Mouse (Mus musculus) midbrain, embryonic 14.5 days (tissue): ENCODE measurements at regions not wholly inside any gene's neighbourhood (a gene's known extent, or its start where the extent isn't known, plus 50 kb on each side); places are given as distances from the start of the nearest gene placed in this dataset.
"Not testable (repeated sequence)": the region's sequence is repeated elsewhere in the genome, so short reads cannot be mapped to it uniquely, and the experiment has no call there.

Source experiments
- ATAC-seq: fragments of 200-750 bp; cut with Nextera tagmentation; 2 replicates; pipeline ENCODE4 v1.8.0; 2017; ENCODE audit warnings: moderate number of reproducible peaks, moderate library complexity; ENCODE audit not compliant: low FRiP score, low TSS enrichment
- DNase-seq: peaks from one replicate; pipeline ENCODE4 v3.0.0-alpha.2; 2015
- H3K27ac ChIP-seq: fragments of 300-500 bp; sonication (generic); replicated peaks from 2 replicates; pipeline ENCODE4 v1.5.1; 2014; ENCODE audit warnings: mild to moderate bottlenecking, low read depth, low read length, moderate library complexity
- H3K27me3 ChIP-seq: fragments of 300-500 bp; sonication (generic); 2 replicates; pipeline ENCODE4 v1.6.1; 2014; ENCODE audit warnings: low read length, control low read depth, mixed read lengths; ENCODE audit not compliant: control insufficient read depth, insufficient read depth
- H3K36me3 ChIP-seq: fragments of 300-500 bp; sonication (generic); 2 replicates; pipeline ENCODE4 v1.6.1; 2014; ENCODE audit warnings: low read length, control low read depth; ENCODE audit not compliant: control insufficient read depth, insufficient read depth
- H3K4me1 ChIP-seq: fragments of 300-500 bp; sonication (generic); 2 replicates; pipeline ENCODE4 v1.6.1; 2014; ENCODE audit warnings: mild to moderate bottlenecking, antibody characterized with exemption, low read length, control low read depth; ENCODE audit not compliant: control insufficient read depth, insufficient read depth
- H3K4me2 ChIP-seq: fragments of 300-500 bp; sonication (generic); 2 replicates; pipeline ENCODE4 v1.6.1; 2014; ENCODE audit warnings: mild to moderate bottlenecking, low read length, moderate library complexity
- H3K4me3 ChIP-seq: fragments of 300-500 bp; sonication (generic); replicated peaks from 2 replicates; pipeline ENCODE4 v1.5.1; 2014; ENCODE audit warnings: low read depth, low read length
- H3K9ac ChIP-seq: fragments of 300-500 bp; sonication (generic); replicated peaks from 2 replicates; pipeline ENCODE4 v1.6.1; 2014; ENCODE audit warnings: mild to moderate bottlenecking, low read length, moderate library complexity
- H3K9me3 ChIP-seq: fragments of 300-500 bp; sonication (generic); 2 replicates; pipeline ENCODE4 v1.6.1; 2016; ENCODE audit warnings: low read length, control low read depth, mixed read lengths; ENCODE audit not compliant: control insufficient read depth
- WGBS: fragments of 180-500 bp; shearing (Covaris S2); extraction: QIAGEN DNeasy Blood & Tissue Kit; methylation state at CpG from one replicate; pipeline ENCODE4 v1.1.7; 2014; 5-methylcytosine and 5-hydroxymethylcytosine counted together

- not testable (repeated sequence) for H3K4me1 ChIP-seq, H3K27me3 ChIP-seq, H3K27ac ChIP-seq, H3K36me3 ChIP-seq, ATAC-seq, DNase-seq, H3K4me2 ChIP-seq, H3K9me3 ChIP-seq, H3K4me3 ChIP-seq, H3K9ac ChIP-seq
- WGBS: 89% methylated on average over 7 of the region's 7 CpGs
Measured at GRCm38 (mm10) chr5:109842186-109842978, 80.8 kb upstream of the Gm15446 start.

- not testable (repeated sequence) for DNase-seq, H3K36me3 ChIP-seq, H3K9me3 ChIP-seq, H3K4me3 ChIP-seq, H3K4me1 ChIP-seq, H3K9ac ChIP-seq, H3K4me2 ChIP-seq, H3K27ac ChIP-seq, H3K27me3 ChIP-seq, ATAC-seq
- WGBS: 99% methylated on average over 2 of the region's 2 CpGs
Measured at GRCm38 (mm10) chr5:109844236-109844635, 79.0 kb upstream of the Gm15446 start.

- Histone ChIP-seq H3K27ac (no peak overlapping the region), H3K4me1 (no peaks in the 10 kb centered on the region), H3K4me3 (peak overlapping the region; percentile 20; the same call in 1 of the 2 replicates), H3K27me3 (no peaks in the 10 kb centered on the region), H3K9me3 (no peaks in the 10 kb centered on the region), H3K36me3 (no peaks in the 10 kb centered on the region), H3K9ac (no peak overlapping the region), H3K4me2 (peak overlapping the region; percentile 41)
- ATAC-seq (no peak), DNase-seq (peak; percentile 39)
- 22% methylated on average over 15 of the region's 15 CpGs for WGBS
Measured at GRCm38 (mm10) chr5:109844753-109845186, 78.4 kb upstream of the Gm15446 start.

- H3K4me1 ChIP-seq, H3K27ac ChIP-seq, H3K4me2 ChIP-seq, H3K27me3 ChIP-seq, H3K4me3 ChIP-seq, DNase-seq, H3K9ac ChIP-seq, ATAC-seq, H3K36me3 ChIP-seq, H3K9me3 ChIP-seq: not testable (repeated sequence)
Measured at GRCm38 (mm10) chr5:109851225-109851624, 72.0 kb upstream of the Gm15446 start.

GRCm38 (mm10) chr5:109860402-109860801 lies 62.8 kb upstream of the Gm15446 start:
- Histone ChIP-seq H3K4me1 (no peaks in the 10 kb centered on the region), H3K27me3 (no peaks in the 10 kb centered on the region), H3K4me2 (no peak overlapping the region), H3K36me3 (no peaks in the 10 kb centered on the region), H3K9me3 (no peaks in the 10 kb centered on the region), H3K4me3 (no peak overlapping the region), H3K9ac (no peak overlapping the region), H3K27ac (no peak overlapping the region)
- 83% methylated on average over 4 of the region's 4 CpGs for WGBS
- DNase-seq (no peak), ATAC-seq (no peak)

GRCm38 (mm10) chr5:109864517-109864916 lies 58.7 kb upstream of the Gm15446 start:
- H3K4me1 ChIP-seq: not testable (repeated sequence)

GRCm38 (mm10) chr5:109865628-109866027 lies 57.6 kb upstream of the Gm15446 start:
- H3K27me3 ChIP-seq: no peaks in the 10 kb centered on the region
- no peak overlapping the region for H3K4me2 ChIP-seq
- H3K36me3 ChIP-seq: no peaks in the 10 kb centered on the region
- H3K9me3 ChIP-seq: no peaks in the 10 kb centered on the region
- H3K27ac ChIP-seq: no peak overlapping the region
- 70% methylated on average over 1 of the region's 1 CpGs for WGBS
- ATAC-seq: no peak
- DNase-seq: no peak
- no peak overlapping the region for H3K9ac ChIP-seq
- H3K4me1 ChIP-seq: peaks cover 5% of the 10 kb centered on the region; the same call in 1 of the 2 replicates
- H3K4me3 ChIP-seq: no peak overlapping the region

More at GRCm38 (mm10) chr5:109864517-109864916, 58.7 kb upstream of the Gm15446 start:
- not testable (repeated sequence) for DNase-seq, H3K27ac ChIP-seq, ATAC-seq, H3K4me2 ChIP-seq, H3K36me3 ChIP-seq, H3K4me3 ChIP-seq, H3K9ac ChIP-seq, H3K27me3 ChIP-seq, H3K9me3 ChIP-seq

- Histone ChIP-seq H3K36me3 (no peaks in the 10 kb centered on the region), H3K9ac (peak overlapping the region; percentile 64), H3K4me2 (peak overlapping the region; percentile 59), H3K4me3 (peak overlapping the region; percentile 55), H3K27ac (peak overlapping the region; percentile 64; the same call in 1 of the 2 replicates), H3K9me3 (no peaks in the 10 kb centered on the region), H3K4me1 (peaks cover 5% of the 10 kb centered on the region; the same call in 1 of the 2 replicates), H3K27me3 (no peaks in the 10 kb centered on the region)
- ATAC-seq (peak; percentile 100), DNase-seq (peak; percentile 94)
- under 1% methylated on average over 22 of the region's 22 CpGs for WGBS
Measured at GRCm38 (mm10) chr5:109866337-109867126, 56.7 kb upstream of the Gm15446 start.
